Mouse (Mus musculus): ENCODE measurements around the gene Ankrd26.

- TF ChIP-seq CTCF (conservative IDR thresholded peaks at IDR 0.05; ENCODE audit: insufficient read depth, insufficient read length, low read depth, low read length) (no peak), POLR2A (IDR thresholded peaks at IDR 0.05; ENCODE audit: low read depth, low read length) (no peak)
Measured at GRCm38 (mm10) chr6:118454452-118454851, 107.6 kb downstream of the Ankrd26 start.

All from kidney, adult 2 months (tissue).